Mouse (Mus musculus): Measurements from ENCODE around the gene Man1c1. TPM values are rescaled to one million over a fixed set of nuclear protein-coding genes. Genes with fewer than 3 reads are reported as not detected.

Gene Man1c1
- polyA plus RNA-seq, 1 experiment from 2014 or later = 8.3 TPM

GRCm38 (mm10) chr4:134569205-134569604 lies 134.9 kb downstream of the Man1c1 start:
- 70% methylated on average over 6 of the region's 6 CpGs for WGBS
- Histone ChIP-seq H3K27ac (no peak overlapping the region), H3K4me1 (peaks cover 10% of the 10 kb centered on the region), H3K27me3 (ENCODE audit: insufficient read depth, poor library complexity, severe bottlenecking) (no peaks in the 10 kb centered on the region; the same call in 1 of the 2 replicates), H3K4me3 (no peak overlapping the region), H3K36me3 (peaks cover 80% of the 10 kb centered on the region), H3K9me3 (0 out of 2 replicates have a peak, but pooled peaks cover under 1% of the 10 kb centered on the region)
- no peak for DNase-seq (ENCODE audit: low spot score)

GRCm38 (mm10) chr4:134567377-134568226 lies 136.5 kb downstream of the Man1c1 start:
- no peak overlapping the region for H3K4me3 ChIP-seq
- H3K36me3 ChIP-seq = peaks cover 82% of the 10 kb centered on the region
- DNase-seq (ENCODE audit: low spot score) = no peak
- 49% methylated on average over 19 of the region's 19 CpGs for WGBS
- no peaks in the 10 kb centered on the region; the same call in 1 of the 2 replicates for H3K27me3 ChIP-seq (ENCODE audit: insufficient read depth, poor library complexity, severe bottlenecking)
- H3K9me3 ChIP-seq = no peaks in the 10 kb centered on the region
- H3K4me1 ChIP-seq = peaks cover 8% of the 10 kb centered on the region
- no peak overlapping the region for H3K27ac ChIP-seq

- no peak for DNase-seq (ENCODE audit: low spot score)
- 84% methylated on average over 6 of the region's 6 CpGs for WGBS
- H3K36me3 ChIP-seq = peaks cover 76% of the 10 kb centered on the region
- no peak overlapping the region for H3K27ac ChIP-seq
- no peak overlapping the region for H3K4me3 ChIP-seq
- no peaks in the 10 kb centered on the region for H3K9me3 ChIP-seq
- H3K4me1 ChIP-seq = 0 out of 2 replicates have a peak, but pooled peaks cover 8% of the 10 kb centered on the region
- H3K27me3 ChIP-seq (ENCODE audit: insufficient read depth, poor library complexity, severe bottlenecking) = no peaks in the 10 kb centered on the region; the same call in 1 of the 2 replicates
Measured at GRCm38 (mm10) chr4:134564093-134564492, 140.0 kb downstream of the Man1c1 start.

- Histone ChIP-seq H3K4me1 (peaks cover 8% of the 10 kb centered on the region), H3K27me3 (ENCODE audit: insufficient read depth, poor library complexity, severe bottlenecking) (no peaks in the 10 kb centered on the region), H3K4me3 (no peak overlapping the region), H3K36me3 (peaks cover 71% of the 10 kb centered on the region), H3K27ac (no peak overlapping the region), H3K9me3 (no peaks in the 10 kb centered on the region)
- 77% methylated on average over 15 of the region's 16 CpGs for WGBS
- no peak for DNase-seq (ENCODE audit: low spot score)
Measured at GRCm38 (mm10) chr4:134563624-134564023, 140.5 kb downstream of the Man1c1 start.

- H3K36me3 ChIP-seq = peaks cover 57% of the 10 kb centered on the region
- WGBS = 85% methylated on average over 2 of the region's 2 CpGs
- H3K9me3 ChIP-seq = no peaks in the 10 kb centered on the region
Measured at GRCm38 (mm10) chr4:134562014-134562413, 142.1 kb downstream of the Man1c1 start.

GRCm38 (mm10) chr4:134560699-134561098 lies 143.4 kb downstream of the Man1c1 start:
- WGBS = 88% methylated on average over 8 of the region's 8 CpGs
- Histone ChIP-seq H3K4me3 (no peak overlapping the region), H3K27me3 (ENCODE audit: insufficient read depth, poor library complexity, severe bottlenecking) (no peaks in the 10 kb centered on the region), H3K27ac (no peak overlapping the region), H3K9me3 (no peaks in the 10 kb centered on the region), H3K4me1 (peaks cover 23% of the 10 kb centered on the region), H3K36me3 (peaks cover 45% of the 10 kb centered on the region)
- no peak for DNase-seq (ENCODE audit: low spot score)

More at GRCm38 (mm10) chr4:134562014-134562413, 142.1 kb downstream of the Man1c1 start:
- no peak for DNase-seq (ENCODE audit: low spot score)
- Histone ChIP-seq H3K4me1 (peaks cover 18% of the 10 kb centered on the region), H3K27me3 (ENCODE audit: insufficient read depth, poor library complexity, severe bottlenecking) (no peaks in the 10 kb centered on the region), H3K27ac (no peak overlapping the region), H3K4me3 (no peak overlapping the region)

- Histone ChIP-seq H3K27me3 (ENCODE audit: insufficient read depth, poor library complexity, severe bottlenecking) (no peaks in the 10 kb centered on the region), H3K27ac (no peak overlapping the region), H3K4me1 (peaks cover 23% of the 10 kb centered on the region), H3K4me3 (no peak overlapping the region), H3K36me3 (peaks cover 29% of the 10 kb centered on the region), H3K9me3 (no peaks in the 10 kb centered on the region)
- 87% methylated on average over 7 of the region's 7 CpGs for WGBS
- no peak for DNase-seq (ENCODE audit: low spot score)
Measured at GRCm38 (mm10) chr4:134559154-134559553, 144.9 kb downstream of the Man1c1 start.

GRCm38 (mm10) chr4:134558570-134559113 lies 145.4 kb downstream of the Man1c1 start:
- Histone ChIP-seq H3K4me3 (no peak overlapping the region), H3K27me3 (ENCODE audit: insufficient read depth, poor library complexity, severe bottlenecking) (no peaks in the 10 kb centered on the region), H3K27ac (peak overlapping the region; percentile 53; the same call in 1 of the 2 replicates), H3K36me3 (peaks cover 24% of the 10 kb centered on the region), H3K4me1 (peaks cover 23% of the 10 kb centered on the region), H3K9me3 (no peaks in the 10 kb centered on the region)
- DNase-seq (ENCODE audit: low spot score) = no peak
- 63% methylated on average over 9 of the region's 9 CpGs for whole genome bisulfite sequencing

GRCm38 (mm10) chr4:134557626-134558249 lies 146.4 kb downstream of the Man1c1 start:
- Histone ChIP-seq H3K36me3 (peaks cover 19% of the 10 kb centered on the region), H3K27me3 (ENCODE audit: insufficient read depth, poor library complexity, severe bottlenecking) (no peaks in the 10 kb centered on the region), H3K27ac (0 out of 2 replicates have a peak overlapping the region, but pooled peaks have one; percentile 29), H3K4me1 (peaks cover 23% of the 10 kb centered on the region), H3K9me3 (no peaks in the 10 kb centered on the region), H3K4me3 (no peak overlapping the region)
- 19% methylated on average over 16 of the region's 16 CpGs for WGBS
- DNase-seq (ENCODE audit: low spot score) = no peak

- peaks cover 34% of the 10 kb centered on the region for H3K4me1 ChIP-seq
- H3K27me3 ChIP-seq (ENCODE audit: insufficient read depth, poor library complexity, severe bottlenecking) = no peaks in the 10 kb centered on the region
- H3K36me3 ChIP-seq = peaks cover 8% of the 10 kb centered on the region; the same call in 1 of the 2 replicates
- no peak overlapping the region for H3K4me3 ChIP-seq
- 68% methylated on average over 8 of the region's 8 CpGs for WGBS
- no peaks in the 10 kb centered on the region for H3K9me3 ChIP-seq
- DNase-seq (ENCODE audit: low spot score) = no peak
- no peak overlapping the region for H3K27ac ChIP-seq
Measured at GRCm38 (mm10) chr4:134555956-134556580, 148.0 kb downstream of the Man1c1 start.

- WGBS = 65% methylated on average over 1 of the region's 1 CpGs
- H3K36me3 ChIP-seq = peaks cover 22% of the 10 kb centered on the region
- H3K4me3 ChIP-seq = no peak overlapping the region
- no peaks in the 10 kb centered on the region for H3K27me3 ChIP-seq (ENCODE audit: insufficient read depth, poor library complexity, severe bottlenecking)
- peaks cover 37% of the 10 kb centered on the region for H3K4me1 ChIP-seq
- no peak overlapping the region for H3K27ac ChIP-seq
- H3K9me3 ChIP-seq = peaks cover 7% of the 10 kb centered on the region; the same call in 1 of the 2 replicates
- no peak for DNase-seq (ENCODE audit: low spot score)
Measured at GRCm38 (mm10) chr4:134553631-134554030, 150.5 kb downstream of the Man1c1 start.

- H3K9me3 ChIP-seq = peaks cover 7% of the 10 kb centered on the region; the same call in 1 of the 2 replicates
- H3K27ac ChIP-seq = peak within 1 kb of the TSS; percentile 95
- 2% methylated on average over 67 of the region's 67 CpGs for WGBS
- no peaks in the 10 kb centered on the region for H3K27me3 ChIP-seq (ENCODE audit: insufficient read depth, poor library complexity, severe bottlenecking)
- DNase-seq (ENCODE audit: low spot score) = peak; percentile 84
- peaks cover 41% of the 10 kb centered on the region for H3K4me1 ChIP-seq
- H3K4me3 ChIP-seq = peak within 1 kb of the TSS; percentile 71
- H3K36me3 ChIP-seq = peaks cover 41% of the 10 kb centered on the region
Measured at GRCm38 (mm10) chr4:134551494-134552316, 152.4 kb downstream of the Man1c1 start, which contains the start of gene Selenon. Gene Selenon (minus strand): TSS chr4:134552166.

All from heart, embryonic 10.5 days (tissue).